Mouse (Mus musculus) cerebellum, postnatal 25 days (tissue): ENCODE measurements around the gene Samd4b.

Source experiments
- DNase-seq, 2 experiments: peaks; one replicate each; pipeline ENCODE4 v3.0.0; 2021; ENCODE audit warnings: mixed read lengths in 2 of 2

Samd4b gene

DNA sequence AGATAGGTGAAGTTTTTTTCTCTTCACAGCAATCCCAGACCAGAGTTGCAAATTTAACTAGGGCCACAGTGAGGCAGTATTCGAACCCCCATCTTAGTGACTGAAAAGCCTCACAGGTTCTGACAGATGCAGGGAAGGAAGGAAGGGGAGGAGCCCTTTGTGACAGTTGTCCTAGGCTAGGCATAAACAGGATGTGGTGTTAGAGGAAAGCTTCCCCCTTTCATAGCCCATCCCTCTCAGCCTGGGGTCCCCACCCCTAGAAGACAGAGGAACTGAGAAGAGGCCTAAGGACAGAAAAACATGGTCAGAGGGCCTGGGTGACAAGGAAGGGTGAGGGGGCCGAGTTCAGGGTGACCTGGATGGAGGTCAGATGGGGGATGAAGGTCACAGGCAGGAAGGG is 157.2 kb downstream of the Samd4b start:
- no peak for DNase-seq

- DNase-seq = no peak
Observed at GRCm38 (mm10) chr7:28438771-28439170, 159.2 kb downstream of the Samd4b start.

- DNase-seq = no peak
Observed at GRCm38 (mm10) chr7:28437964-28438363, 160.0 kb downstream of the Samd4b start.

DNA sequence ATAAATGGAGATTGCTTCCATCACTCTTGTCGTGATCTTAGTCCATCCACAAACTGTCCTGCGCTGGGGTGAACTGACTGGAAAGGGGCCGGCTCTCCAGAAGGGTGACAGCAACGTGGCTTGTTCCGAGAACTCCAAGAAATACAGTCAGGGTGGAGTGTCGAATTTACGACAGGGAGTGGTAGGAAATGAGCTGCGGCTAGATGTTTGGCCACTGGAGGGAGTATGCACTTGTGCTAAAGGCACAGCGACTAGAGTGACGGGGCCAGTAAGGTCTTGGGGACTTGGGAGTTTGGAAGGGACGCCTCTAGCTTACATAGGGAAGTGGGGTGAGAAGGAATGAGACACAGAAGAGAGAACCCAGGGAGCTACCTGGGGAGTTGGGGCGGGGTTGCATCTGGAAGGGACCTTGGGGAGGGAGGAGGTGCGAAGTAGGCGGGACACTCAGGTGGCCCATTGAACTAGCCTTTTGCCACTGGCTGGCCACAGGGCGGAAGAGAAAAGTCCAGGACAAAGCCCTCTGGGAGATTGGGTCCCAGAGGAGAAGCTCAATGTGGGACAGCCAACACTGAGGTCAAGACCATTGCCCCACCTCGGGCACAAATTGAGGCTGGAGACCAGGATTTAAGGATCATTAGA is 160.9 kb downstream of the Samd4b start, which contains the start of gene Gmfg:
Gene Gmfg, plus strand, starts transcription at position 516 of the 639 bp plus-strand sequence.
- peak; percentile 76 to 83 for DNase-seq

DNA sequence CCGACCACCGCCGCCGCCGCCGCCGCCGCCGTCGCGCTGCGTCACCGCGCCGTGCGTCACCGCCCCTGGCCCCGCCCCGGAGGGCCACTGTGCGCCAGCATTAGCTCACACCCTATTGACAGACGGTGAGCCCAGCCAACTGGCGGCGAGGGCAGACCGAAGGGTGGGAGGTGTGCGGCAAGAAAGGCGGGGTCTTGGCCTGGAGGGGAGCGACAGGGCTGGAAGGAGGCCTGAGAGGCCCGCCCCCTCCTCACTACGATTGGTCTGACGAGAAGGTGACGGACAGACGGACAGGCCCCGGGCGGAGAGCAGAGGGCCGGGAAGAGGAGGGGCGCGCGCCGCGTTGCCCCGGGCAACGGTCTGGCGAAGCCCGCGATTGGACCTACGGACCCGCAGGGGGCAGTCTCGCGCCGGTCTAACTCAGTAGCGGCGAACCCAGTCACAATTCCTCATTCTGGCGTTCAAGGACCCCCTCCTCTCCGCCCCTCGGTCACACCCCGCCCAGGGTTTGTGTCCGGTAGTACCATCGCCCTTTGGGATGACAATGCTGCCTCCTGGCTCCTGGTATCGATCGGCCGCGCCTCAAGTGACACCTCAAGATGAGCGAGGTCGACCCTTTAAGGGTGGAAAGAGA is 161.6 kb downstream of the Samd4b start:
- DNase-seq = peak; percentile 100

DNA sequence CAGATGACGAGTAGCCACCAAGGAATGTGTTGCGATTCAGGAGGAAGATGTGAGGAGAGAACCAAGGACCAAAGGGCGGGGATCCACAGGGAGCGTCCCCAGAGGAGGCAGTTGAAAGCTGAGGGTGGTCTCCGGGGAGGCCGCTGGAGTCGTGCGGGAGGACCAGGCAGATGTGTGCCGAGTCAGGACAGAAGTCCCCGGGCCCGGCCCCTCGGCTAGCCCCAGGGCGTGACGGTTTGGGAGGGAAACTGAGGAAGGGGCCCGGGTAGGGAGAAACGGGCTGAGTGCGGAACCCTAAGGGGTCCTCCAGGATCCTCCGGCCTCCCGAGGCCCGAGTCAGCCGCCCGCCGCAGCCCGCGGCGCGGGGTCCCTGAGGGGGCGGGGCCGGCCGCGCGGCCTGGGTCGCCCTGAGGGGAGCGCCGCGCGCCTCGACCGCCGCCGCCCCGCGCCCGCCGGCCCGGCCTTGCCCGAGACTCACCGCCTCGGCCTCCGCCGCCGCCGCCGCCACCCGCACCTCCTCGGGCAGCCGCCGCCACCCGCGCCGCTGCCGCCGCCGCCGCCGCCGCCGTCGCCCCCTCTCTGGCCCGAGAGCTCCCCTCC is 162.2 kb downstream of the Samd4b start:
- no peak for DNase-seq

- no peak for DNase-seq
Observed at GRCm38 (mm10) chr7:28432252-28432651, 165.7 kb downstream of the Samd4b start.

DNA sequence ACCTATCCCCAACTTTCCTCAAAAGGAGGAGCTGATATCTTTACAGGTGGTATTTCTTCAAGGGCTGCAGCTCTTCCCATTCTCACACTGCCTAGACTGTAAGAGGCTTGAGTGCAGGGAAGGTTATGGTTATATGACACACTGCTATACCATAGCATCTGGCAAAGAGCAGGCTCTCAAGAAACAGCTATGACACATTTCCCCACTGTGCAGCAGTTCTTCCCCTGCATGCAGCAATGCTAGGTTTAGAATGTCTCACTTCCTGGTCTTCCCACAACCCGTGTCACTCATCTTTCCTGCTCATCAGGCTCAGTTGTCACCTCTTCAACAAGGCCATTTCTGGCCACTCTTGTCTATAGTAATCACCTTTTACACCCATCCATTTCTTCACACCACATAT is 167.4 kb downstream of the Samd4b start:
- DNase-seq = no peak

GRCm38 (mm10) chr7:28427738-28428137 is 170.2 kb downstream of the Samd4b start:
- DNase-seq = peak in 1 of 2 experiments; percentile 55

- DNase-seq = no peak
Observed at GRCm38 (mm10) chr7:28423018-28423417, 174.9 kb downstream of the Samd4b start.

DNA sequence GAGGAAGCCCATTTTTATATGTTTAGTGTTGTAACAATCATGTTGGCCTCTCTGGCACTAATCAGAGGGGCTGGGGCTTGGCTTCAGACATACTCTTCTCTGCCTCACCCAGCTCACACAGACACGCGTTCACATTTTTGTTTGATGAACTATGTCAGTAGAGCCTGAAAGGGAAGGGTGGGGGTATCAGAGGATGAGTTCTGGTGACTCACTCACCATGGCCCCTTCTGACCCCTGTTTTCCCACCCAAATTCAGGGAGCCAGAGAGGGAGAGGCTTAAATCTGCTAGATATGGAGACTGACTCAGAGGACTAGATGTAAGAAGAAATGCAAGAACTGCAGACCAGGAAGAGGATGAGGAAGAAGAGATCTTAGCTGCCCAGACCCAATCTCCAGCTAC is 178.5 kb downstream of the Samd4b start:
- no peak for DNase-seq

DNA sequence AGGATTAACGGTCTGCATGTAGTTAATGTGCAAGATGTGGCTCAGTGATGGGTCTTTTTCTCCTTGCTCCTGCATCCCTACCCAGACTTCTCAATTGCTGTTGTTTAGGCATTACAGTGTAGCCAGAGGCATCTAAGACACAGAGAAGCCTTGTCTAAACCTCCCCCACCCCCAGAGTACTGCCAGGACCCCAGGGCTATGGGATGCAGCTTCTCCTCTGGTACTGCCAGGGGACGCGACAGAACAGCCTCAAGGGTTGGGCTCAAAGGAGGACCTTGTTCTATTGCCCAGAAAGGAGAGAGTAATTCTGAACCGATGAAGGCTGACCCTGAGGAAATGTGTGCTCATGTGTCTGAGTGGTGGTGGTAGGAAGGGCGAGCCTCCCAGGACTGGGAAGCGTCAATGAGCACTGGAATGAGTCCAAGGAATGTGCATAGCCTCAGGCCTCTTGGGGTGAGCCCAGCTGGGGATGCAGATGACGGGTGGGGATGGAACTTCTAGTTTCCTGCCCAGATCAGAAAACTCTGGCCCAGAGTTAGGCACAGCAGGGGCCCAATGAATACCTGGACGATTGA is 179.8 kb downstream of the Samd4b start:
- DNase-seq = no peak

- DNase-seq = no peak
Observed at GRCm38 (mm10) chr7:28417368-28417767, 180.6 kb downstream of the Samd4b start.

DNA sequence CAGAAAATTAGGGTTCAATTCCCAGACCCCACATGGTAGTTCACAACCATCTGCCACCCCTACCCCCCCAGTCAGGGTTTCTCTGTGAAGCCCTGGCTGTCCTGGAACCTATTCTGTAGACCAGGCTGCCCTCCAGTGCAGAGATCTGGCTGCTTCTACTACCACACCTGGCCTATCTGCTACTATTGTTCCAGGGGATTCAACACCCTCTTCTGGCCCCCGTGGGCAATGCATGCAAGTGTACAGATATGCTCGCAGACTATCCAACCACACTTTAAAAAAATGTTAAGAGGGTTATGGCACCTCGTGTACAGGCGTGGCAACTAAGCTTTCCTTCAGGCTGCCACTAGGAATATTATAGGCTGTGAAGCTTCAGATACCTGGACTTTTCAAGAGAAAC is 185.1 kb downstream of the Samd4b start:
- no peak for DNase-seq

- DNase-seq = no peak
Observed at GRCm38 (mm10) chr7:28410841-28411475, 187.0 kb downstream of the Samd4b start.

GRCm38 (mm10) chr7:28401942-28402341 is 196.0 kb downstream of the Samd4b start:
- no peak for DNase-seq

GRCm38 (mm10) chr7:28401030-28401429 is 196.9 kb downstream of the Samd4b start:
- no peak for DNase-seq

- DNase-seq = no peak
Observed at GRCm38 (mm10) chr7:28398696-28399340, 199.1 kb downstream of the Samd4b start.

DNA sequence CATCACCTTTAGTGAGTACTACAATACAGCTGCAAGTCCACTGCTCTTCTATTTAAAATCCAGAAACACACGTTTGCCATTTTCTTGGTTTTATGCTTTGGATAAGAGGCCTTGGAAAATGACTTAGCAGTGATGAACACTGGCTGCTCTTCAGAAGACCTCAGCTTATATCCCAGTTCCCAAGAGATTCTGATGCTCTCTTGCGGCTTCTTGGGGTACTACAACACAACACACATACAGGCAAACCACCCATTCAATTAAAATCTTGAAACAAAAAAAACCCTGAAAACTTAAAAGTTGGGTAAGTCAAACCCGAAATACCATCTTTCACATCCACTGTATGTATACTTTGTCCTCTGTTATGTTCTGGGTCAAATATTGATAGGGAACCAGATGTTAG is 199.9 kb downstream of the Samd4b start:
- DNase-seq = peak in 1 of 2 experiments; percentile 53

GRCm38 (mm10) chr7:28395425-28395824 is 202.5 kb downstream of the Samd4b start:
- no peak for DNase-seq

- no peak for DNase-seq
Observed at GRCm38 (mm10) chr7:28393272-28393951, 204.5 kb downstream of the Samd4b start.
